Mouse (Mus musculus): Measurements from ENCODE around the gene Mef2a.

DNA sequence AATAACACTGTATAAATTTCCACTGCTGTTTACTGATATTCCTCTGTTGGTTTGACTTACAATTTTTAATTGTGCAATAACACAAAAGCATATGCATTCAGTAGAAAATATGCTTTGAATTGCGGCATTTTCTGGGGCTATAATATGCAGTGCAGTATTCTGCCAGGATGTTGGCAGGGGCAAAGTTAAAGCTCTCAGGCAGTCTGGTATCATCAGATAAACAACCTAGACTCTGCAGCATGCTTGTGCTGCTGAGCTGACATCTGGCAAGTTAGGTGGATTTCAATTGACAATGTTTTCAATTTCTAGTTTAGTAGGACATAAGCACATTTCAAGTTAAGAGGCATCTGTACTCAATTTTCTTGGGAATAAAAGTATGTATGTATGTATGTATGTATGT is 81.3 kb downstream of the Mef2a start:
- TF ChIP-seq CTCF (IDR thresholded peaks at IDR 0.05; ENCODE audit: control insufficient read depth, insufficient read depth, low read length) = no peak
- no peak for TF ChIP-seq POLR2A (IDR thresholded peaks at IDR 0.05; ENCODE audit: borderline replicate concordance, control insufficient read depth, low read depth, low read length)

Data from bone marrow, adult 2 months (tissue).